In the genomic region with DNA sequence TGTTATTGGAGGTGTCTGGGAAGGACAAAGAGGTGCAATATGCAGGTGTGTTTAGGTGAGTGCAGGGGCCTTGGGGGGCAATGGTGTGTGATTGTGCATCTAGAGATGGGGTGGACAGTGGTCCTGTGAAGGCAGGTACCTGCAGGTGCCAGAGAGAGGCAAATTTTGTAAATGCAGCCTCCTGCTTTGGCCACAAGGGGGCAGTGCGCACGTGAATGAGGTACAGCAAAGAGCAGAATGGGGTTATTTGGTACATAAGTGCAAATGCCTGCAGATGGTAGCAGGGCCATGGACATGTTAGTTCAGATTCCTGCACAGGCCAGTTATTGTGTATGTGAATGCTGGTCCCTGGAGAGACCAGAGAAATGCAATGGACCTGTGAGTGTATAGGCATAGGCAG, we compare ENCODE assay signal across 12 mouse cellular contexts. TPM values are rescaled to one million over a fixed set of nuclear protein-coding genes. Genes with fewer than 3 reads are reported as not detected.
"Had no signal": no experiment of that assay in that cellular context is flagged by ENCODE, and none has a peak within 500 bp of the region (broad histone marks: within the 10 kb centered on the region; RNA-seq: fewer than 3 reads in every experiment).

No protein-coding gene starts in this region.

RNA-seq across cellular contexts. Expression of a gene that starts 59.6 kb away (rescaled TPM):
- total RNA-seq: layer of hippocampus, adult 18-20 months; layer of hippocampus, postnatal 36 days; left cerebral cortex, adult 8-10 months; left cerebral cortex, postnatal 25 days had no signal
- polyA plus RNA-seq: kidney, postnatal 0 days; limb, embryonic 11.5 days; limb, embryonic 15.5 days; liver, embryonic 12.5 days; liver, embryonic 16.5 days; lung, embryonic 14.5 days; neural tube, embryonic 11.5 days; stomach, embryonic 14.5 days had no signal
